Mouse (Mus musculus) embryonic facial prominence, embryonic 13.5 days (tissue): Measurements from ENCODE around the gene Wnt4. TPM values are rescaled to one million over a fixed set of nuclear protein-coding genes. Genes with fewer than 3 reads are reported as not detected.
A peak's percentile ranks its signal among the peaks of the same experiment; 100 is the strongest.

ENCODE experiments used
- ATAC-seq: fragments of 200-750 bp; cut with Nextera tagmentation; 2 replicates; pipeline ENCODE4 v1.8.0; 2017; ENCODE audit warnings: low read depth; ENCODE audit not compliant: insufficient number of reproducible peaks, insufficient read depth, low FRiP score, low TSS enrichment
- H3K27ac ChIP-seq: fragments of 300-500 bp; sonication (generic); 2 replicates; pipeline ENCODE4 v1.5.1; 2015; ENCODE audit warnings: moderate library complexity, mild to moderate bottlenecking, inconsistent platforms
- H3K27me3 ChIP-seq: fragments of 300-500 bp; sonication (generic); 2 replicates; pipeline ENCODE4 v1.6.1; 2015; ENCODE audit warnings: mild to moderate bottlenecking, inconsistent platforms
- H3K36me3 ChIP-seq: fragments of 300-500 bp; sonication (generic); 2 replicates; pipeline ENCODE4 v1.6.1; 2015; ENCODE audit warnings: mild to moderate bottlenecking, inconsistent platforms
- H3K4me1 ChIP-seq: fragments of 300-500 bp; sonication (generic); 2 replicates; pipeline ENCODE4 v1.6.1; 2015; ENCODE audit warnings: inconsistent platforms
- H3K4me2 ChIP-seq: fragments of 300-500 bp; sonication (generic); 2 replicates; pipeline ENCODE4 v1.6.1; 2015; ENCODE audit warnings: moderate library complexity, mild to moderate bottlenecking, inconsistent platforms
- H3K4me3 ChIP-seq: fragments of 300-500 bp; sonication (generic); 2 replicates; pipeline ENCODE4 v1.5.1; 2015; ENCODE audit warnings: mild to moderate bottlenecking, inconsistent platforms
- H3K9ac ChIP-seq: fragments of 300-500 bp; sonication (generic); 2 replicates; pipeline ENCODE4 v1.6.1; 2015; ENCODE audit warnings: mild to moderate bottlenecking, inconsistent platforms
- H3K9me3 ChIP-seq: fragments of 300-500 bp; sonication (generic); 2 replicates; pipeline ENCODE4 v1.6.1; 2016; ENCODE audit warnings: inconsistent platforms
- WGBS: fragments of 180-500 bp; shearing (Covaris S2); methylation state at CpG from one replicate; pipeline ENCODE4 v1.1.7; 2015; ENCODE audit warnings: mixed read lengths; 5-methylcytosine and 5-hydroxymethylcytosine counted together
- polyA plus RNA-seq: library from polyadenylated mRNA; unstranded; fragments of >200 nt; fragmentation: Nextera tagmentation; extraction: Ambion mirVana; gene quantifications from 2 replicates; pipeline ENCODE4 v1.2.1, GENCODE M21; 2015

Gene Wnt4
- polyA plus RNA-seq, 1 experiment from 2014 or later: 6.7 TPM

DNA sequence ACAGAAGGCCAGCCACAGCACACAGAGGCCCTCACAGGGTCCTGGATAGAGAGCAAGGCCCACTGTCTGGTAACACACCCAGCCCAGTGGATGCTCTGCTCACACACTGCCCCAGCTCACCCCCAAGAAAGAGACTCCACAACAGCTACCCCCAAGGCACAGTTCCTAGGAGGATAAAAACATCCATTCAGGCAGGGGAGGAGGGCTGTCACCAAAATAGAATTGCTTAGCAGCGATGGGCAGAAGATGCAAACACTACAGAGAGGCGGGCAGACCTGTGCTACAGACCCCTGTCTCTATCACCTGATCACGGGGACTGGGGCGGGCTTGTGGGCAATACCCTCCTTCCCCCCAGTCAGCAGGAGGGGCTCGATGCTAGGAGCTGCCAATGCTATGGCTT lies 17.2 kb downstream of the Wnt4 start:
- H3K4me1 ChIP-seq: peaks cover 14% of the 10 kb centered on the region
- H3K27me3 ChIP-seq: no peaks in the 10 kb centered on the region
- H3K4me3 ChIP-seq: no peak overlapping the region
- H3K9me3 ChIP-seq: no peaks in the 10 kb centered on the region
- 48% methylated on average over 5 of the region's 5 CpGs for WGBS
- H3K9ac ChIP-seq: 0 out of 2 replicates have a peak overlapping the region, but pooled peaks have one; percentile 40
- ATAC-seq: no peak
- peaks cover 4% of the 10 kb centered on the region; the same call in 1 of the 2 replicates for H3K36me3 ChIP-seq
- H3K4me2 ChIP-seq: no peak overlapping the region
- no peak overlapping the region for H3K27ac ChIP-seq

DNA sequence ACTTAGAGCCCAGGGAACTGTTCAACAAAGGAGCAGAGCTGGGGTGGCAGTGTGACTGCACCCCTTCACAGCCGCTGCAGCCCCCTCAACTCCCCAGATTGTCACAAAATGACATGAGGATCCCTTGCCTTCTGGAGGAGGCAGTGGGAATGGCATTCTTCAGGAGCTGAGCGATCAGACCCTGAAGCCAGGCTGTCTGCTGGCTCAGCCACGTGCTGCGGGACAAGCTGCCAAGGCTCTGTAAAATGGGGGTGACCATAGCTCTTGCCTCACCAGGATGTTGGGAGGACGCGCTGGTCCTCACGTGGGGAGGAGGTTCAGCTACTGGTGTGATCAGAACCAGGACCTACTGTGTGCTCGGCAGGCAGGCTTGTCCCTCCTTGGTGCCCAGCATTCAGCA lies 17.7 kb downstream of the Wnt4 start:
- Histone ChIP-seq H3K36me3 (peaks cover 4% of the 10 kb centered on the region; the same call in 1 of the 2 replicates), H3K4me1 (peaks cover 14% of the 10 kb centered on the region), H3K9ac (no peak overlapping the region), H3K27me3 (no peaks in the 10 kb centered on the region), H3K4me2 (no peak overlapping the region), H3K9me3 (no peaks in the 10 kb centered on the region), H3K4me3 (no peak overlapping the region), H3K27ac (no peak overlapping the region)
- WGBS: 79% methylated on average over 8 of the region's 8 CpGs
- no peak for ATAC-seq

DNA sequence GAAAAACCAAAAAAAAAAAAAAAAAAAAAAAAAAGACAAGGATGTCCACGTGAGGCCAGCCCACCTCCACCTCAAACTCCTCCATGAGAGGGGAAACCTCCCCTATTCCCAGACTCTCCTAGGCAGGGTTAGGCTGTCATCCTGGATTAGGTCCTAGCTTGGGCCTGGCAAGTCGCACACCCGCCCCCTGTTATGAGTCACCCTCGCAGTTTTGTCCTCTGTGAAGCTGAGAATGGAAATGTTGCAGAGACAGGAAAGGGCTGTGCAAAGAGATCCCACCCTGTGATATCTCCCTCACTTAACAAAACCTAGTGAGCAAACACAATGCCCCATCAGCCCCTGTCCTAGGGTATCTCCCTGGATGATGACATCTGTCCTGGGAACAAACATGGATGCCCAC lies 20.3 kb downstream of the Wnt4 start:
- no peak for ATAC-seq
- H3K27me3 ChIP-seq: no peaks in the 10 kb centered on the region
- 90% methylated on average over 4 of the region's 4 CpGs for WGBS
- no peaks in the 10 kb centered on the region for H3K9me3 ChIP-seq
- no peak overlapping the region for H3K9ac ChIP-seq
- no peak overlapping the region for H3K27ac ChIP-seq
- H3K4me2 ChIP-seq: no peak overlapping the region
- peaks cover 4% of the 10 kb centered on the region; the same call in 1 of the 2 replicates for H3K36me3 ChIP-seq
- no peak overlapping the region for H3K4me3 ChIP-seq
- peaks cover 22% of the 10 kb centered on the region for H3K4me1 ChIP-seq

DNA sequence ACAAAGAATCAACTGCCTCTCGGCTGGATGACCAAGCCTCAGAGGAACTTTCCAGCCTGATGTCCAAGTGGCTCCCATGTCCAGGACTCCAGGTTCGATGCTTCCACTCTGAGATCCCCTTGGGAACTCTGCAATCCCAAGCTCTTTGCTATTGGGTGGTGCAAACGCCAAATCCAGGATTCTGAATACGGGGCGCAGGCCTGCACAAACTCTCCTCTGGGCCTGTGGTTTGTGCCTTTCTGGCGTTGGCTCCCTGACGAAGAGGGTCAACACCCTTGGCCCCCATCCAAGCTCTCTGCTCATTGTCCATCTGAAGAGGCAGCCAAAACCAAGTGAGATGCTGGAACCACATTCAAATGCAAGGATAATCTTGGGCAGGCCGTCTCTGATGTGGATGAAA lies 21.1 kb downstream of the Wnt4 start:
- no peak for ATAC-seq
- Histone ChIP-seq H3K4me1 (peaks cover 22% of the 10 kb centered on the region), H3K27me3 (no peaks in the 10 kb centered on the region), H3K9me3 (no peaks in the 10 kb centered on the region), H3K27ac (no peak overlapping the region), H3K9ac (no peak overlapping the region), H3K4me2 (no peak overlapping the region), H3K36me3 (peaks cover 4% of the 10 kb centered on the region; the same call in 1 of the 2 replicates), H3K4me3 (no peak overlapping the region)
- WGBS: 82% methylated on average over 8 of the region's 8 CpGs

DNA sequence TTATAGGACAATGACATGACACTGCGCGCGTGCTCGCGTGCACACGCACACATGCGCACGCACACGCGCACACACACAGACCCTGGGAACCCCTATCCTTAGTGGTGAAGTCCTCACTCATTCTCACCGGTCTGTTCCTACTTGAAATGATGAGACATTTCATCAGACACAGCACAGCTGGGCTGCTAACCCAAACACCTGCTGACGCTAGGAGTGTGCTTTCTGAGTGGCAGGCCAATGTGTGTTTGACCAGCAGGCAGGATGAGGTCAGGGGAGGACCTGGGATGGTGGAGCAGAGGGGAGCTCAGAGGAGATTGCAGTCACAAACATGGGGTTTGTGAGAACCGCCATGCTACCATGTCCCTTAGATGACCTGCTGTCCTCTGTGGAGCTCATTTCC lies 22.9 kb downstream of the Wnt4 start:
- Histone ChIP-seq H3K4me2 (no peak overlapping the region), H3K4me1 (0 out of 2 replicates have a peak, but pooled peaks cover 8% of the 10 kb centered on the region), H3K4me3 (no peak overlapping the region), H3K27me3 (no peaks in the 10 kb centered on the region), H3K27ac (no peak overlapping the region), H3K9ac (no peak overlapping the region), H3K36me3 (peaks cover 4% of the 10 kb centered on the region; the same call in 1 of the 2 replicates), H3K9me3 (no peaks in the 10 kb centered on the region)
- 93% methylated on average over 13 of the region's 13 CpGs for WGBS
- no peak for ATAC-seq

DNA sequence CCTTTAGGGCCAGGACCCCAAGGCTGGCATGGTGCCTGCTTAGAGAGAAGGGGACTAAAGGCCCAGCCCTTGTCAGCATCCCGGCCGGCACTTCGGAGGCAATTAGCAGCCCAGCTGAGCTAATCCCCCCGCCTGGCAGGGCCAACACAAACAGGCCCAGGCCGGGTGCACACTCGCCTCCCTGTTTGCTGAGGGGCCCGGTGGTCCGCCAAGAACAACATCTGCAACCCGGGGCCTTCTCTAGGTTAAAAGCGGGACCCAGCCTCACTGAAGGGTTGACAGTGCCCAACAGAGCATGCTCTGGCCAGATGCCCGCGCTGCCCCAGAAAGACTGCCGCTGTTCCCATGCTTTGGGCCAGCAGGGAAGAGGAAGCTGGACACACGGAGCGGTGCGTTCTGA lies 24.3 kb downstream of the Wnt4 start:
- H3K27ac ChIP-seq: no peak overlapping the region

DNA sequence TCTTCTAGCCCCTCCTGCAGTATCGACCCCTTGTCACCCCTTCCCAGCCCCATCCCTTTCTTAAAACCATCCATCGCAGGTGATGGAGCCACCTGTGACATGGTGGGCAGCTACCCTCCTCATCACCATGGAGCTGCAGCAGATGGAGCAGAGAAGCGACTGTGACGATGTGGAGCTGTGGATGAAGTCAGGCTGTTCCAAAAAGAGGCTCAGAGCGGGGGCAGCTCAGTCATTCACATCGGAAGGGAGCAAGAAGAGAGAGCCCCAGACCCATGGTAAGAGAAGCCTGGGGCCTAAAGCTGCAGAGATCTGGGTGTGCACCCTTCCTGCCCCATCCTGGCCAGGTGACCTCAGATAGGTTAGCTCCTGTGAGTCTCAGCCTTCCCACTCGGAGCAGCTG lies 26.8 kb downstream of the Wnt4 start:
- H3K27me3 ChIP-seq: no peaks in the 10 kb centered on the region
- H3K9me3 ChIP-seq: no peaks in the 10 kb centered on the region
- H3K4me1 ChIP-seq: peaks cover 30% of the 10 kb centered on the region
- H3K4me2 ChIP-seq: no peak overlapping the region
- H3K9ac ChIP-seq: no peak overlapping the region
- H3K36me3 ChIP-seq: no peaks in the 10 kb centered on the region; the same call in 1 of the 2 replicates
- no peak overlapping the region for H3K4me3 ChIP-seq
- H3K27ac ChIP-seq: no peak overlapping the region
- ATAC-seq: no peak
- 87% methylated on average over 7 of the region's 7 CpGs for WGBS

More for the DNA sequence above, 24.3 kb downstream of the Wnt4 start:
- WGBS: 63% methylated on average over 16 of the region's 16 CpGs
- no peak; the same call in 1 of the 2 replicates for ATAC-seq
- Histone ChIP-seq H3K36me3 (peaks cover 4% of the 10 kb centered on the region; the same call in 1 of the 2 replicates), H3K4me1 (peaks cover 17% of the 10 kb centered on the region), H3K4me3 (no peak overlapping the region), H3K27me3 (no peaks in the 10 kb centered on the region), H3K4me2 (no peak overlapping the region), H3K9ac (no peak overlapping the region), H3K9me3 (no peaks in the 10 kb centered on the region)

DNA sequence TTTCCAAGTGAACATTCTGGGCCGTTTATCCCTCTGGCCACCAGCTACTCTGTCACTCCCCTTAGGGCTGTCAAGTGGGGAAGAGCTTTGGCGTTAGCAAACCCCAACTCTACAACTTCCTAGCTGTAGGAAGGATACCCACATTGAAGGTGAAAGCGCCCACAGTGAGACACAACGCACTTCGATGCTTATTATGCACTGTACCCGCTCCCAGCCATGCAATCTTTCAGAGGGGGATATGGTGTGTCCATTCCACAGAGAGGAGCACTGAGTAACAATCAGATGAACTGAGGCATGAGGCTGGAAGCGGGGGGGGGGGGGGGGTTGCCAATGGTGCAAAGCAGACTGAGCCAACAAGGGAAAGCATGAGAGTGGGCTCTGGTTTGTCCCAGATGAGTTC lies 27.8 kb downstream of the Wnt4 start:
- 82% methylated on average over 6 of the region's 7 CpGs for WGBS
- Histone ChIP-seq H3K9me3 (no peaks in the 10 kb centered on the region), H3K27ac (no peak overlapping the region), H3K27me3 (no peaks in the 10 kb centered on the region), H3K36me3 (no peaks in the 10 kb centered on the region; the same call in 1 of the 2 replicates), H3K4me1 (peaks cover 30% of the 10 kb centered on the region), H3K4me2 (no peak overlapping the region), H3K4me3 (no peak overlapping the region), H3K9ac (no peak overlapping the region)
- ATAC-seq: no peak

DNA sequence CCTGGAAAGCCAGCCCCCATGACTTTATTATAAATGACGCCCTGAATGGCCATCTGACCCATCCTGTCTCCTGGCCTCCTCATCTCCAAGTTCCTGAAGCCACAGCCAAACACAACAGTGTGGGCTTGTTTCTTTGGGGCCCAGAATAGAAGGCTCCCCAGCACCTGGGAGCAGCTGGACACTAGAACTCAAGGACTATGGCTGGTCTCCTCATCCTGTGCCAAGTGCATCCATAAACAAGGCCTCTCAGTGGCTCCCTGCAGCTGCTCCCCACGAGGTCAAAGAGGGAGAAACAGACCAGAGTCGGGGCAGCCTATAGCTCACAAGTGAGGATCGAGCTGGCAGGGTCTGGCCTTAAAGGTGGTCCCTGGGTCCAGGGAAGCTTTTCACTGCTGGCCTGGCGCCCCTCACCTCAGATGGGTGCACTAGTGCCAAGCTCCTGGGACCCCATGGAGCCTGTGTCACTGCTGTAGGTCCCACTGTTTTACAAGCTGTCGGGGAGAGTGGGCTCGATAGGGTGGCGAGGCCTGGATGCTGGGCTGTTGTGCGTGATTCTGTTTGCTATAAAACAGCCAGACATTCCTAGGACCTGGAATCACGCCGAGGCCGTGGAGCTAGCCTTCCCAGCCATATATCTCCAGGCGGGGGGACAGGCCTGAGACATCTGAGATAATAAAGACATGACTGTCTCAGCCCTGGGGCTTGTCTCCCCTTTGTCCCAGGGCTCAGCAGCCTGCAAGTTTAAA lies 28.7 kb downstream of the Wnt4 start:
- Histone ChIP-seq H3K27me3 (no peaks in the 10 kb centered on the region), H3K9ac (peak overlapping the region; percentile 46; the same call in 1 of the 2 replicates), H3K4me2 (no peak overlapping the region), H3K4me1 (peaks cover 30% of the 10 kb centered on the region), H3K27ac (peak overlapping the region; percentile 16; the same call in 1 of the 2 replicates), H3K36me3 (peaks cover 5% of the 10 kb centered on the region), H3K9me3 (no peaks in the 10 kb centered on the region), H3K4me3 (no peak overlapping the region)
- ATAC-seq: no peak
- WGBS: 80% methylated on average over 13 of the region's 13 CpGs

DNA sequence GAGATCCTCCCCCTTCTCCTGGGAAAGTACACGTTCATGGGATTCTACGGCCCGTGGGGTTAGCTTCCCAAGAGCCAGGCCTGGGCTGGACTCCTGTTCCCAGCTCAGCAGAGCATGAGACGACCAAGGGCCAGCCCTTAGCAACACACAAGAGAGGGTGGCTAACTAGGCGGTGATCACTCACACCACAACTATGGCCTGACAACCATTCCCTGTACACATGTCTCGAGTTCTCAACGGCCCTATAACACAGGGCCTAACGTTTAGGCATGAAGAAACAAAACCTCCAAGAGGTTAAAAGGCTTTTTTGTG lies 29.2 kb downstream of the Wnt4 start:
- Histone ChIP-seq H3K4me2 (no peak overlapping the region), H3K27me3 (no peaks in the 10 kb centered on the region), H3K36me3 (peaks cover 5% of the 10 kb centered on the region), H3K27ac (no peak overlapping the region), H3K9ac (0 out of 2 replicates have a peak overlapping the region, but pooled peaks have one; percentile 46), H3K4me1 (peaks cover 27% of the 10 kb centered on the region), H3K4me3 (no peak overlapping the region), H3K9me3 (no peaks in the 10 kb centered on the region)
- WGBS: 69% methylated on average over 8 of the region's 8 CpGs
- ATAC-seq: no peak

DNA sequence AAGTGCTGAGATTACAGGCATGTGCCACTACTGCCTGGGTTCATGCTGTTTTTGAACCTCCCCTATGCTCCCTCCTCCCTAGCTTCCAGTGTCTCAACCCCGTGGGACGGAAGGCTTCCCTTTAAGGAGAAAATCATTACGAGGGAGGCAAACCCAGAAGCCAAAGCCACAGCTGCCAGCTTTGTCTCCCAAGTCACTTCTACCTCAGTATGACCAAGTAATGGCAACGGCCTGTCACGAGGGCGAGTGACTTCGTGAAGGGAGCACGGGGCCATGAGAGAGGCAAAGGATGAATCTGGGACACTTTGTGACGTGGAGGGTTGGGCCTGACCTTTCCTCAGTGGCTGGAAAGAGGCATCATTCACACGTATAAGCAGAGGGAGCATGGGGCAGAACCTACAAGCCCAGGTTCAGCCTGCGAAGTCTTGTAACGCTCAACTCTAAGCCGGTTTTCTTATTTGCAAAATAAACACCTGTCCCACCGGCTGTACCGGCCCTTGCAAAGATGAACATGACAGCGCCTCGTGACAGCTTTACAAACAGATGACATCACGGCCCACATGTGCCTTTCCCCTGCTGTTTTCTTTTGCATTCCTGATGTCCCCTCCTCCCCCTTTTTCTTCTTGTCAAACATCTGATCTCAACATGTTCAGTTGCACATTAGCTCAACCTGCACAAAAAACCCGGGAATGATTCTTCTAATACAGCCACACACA lies 29.9 kb downstream of the Wnt4 start:
- H3K36me3 ChIP-seq: peaks cover 5% of the 10 kb centered on the region
- no peak for ATAC-seq
- H3K27ac ChIP-seq: no peak overlapping the region
- 75% methylated on average over 19 of the region's 19 CpGs for WGBS
- no peak overlapping the region for H3K9ac ChIP-seq
- no peak overlapping the region for H3K4me3 ChIP-seq
- H3K9me3 ChIP-seq: no peaks in the 10 kb centered on the region
- H3K4me1 ChIP-seq: peaks cover 22% of the 10 kb centered on the region
- no peaks in the 10 kb centered on the region for H3K27me3 ChIP-seq
- no peak overlapping the region for H3K4me2 ChIP-seq

DNA sequence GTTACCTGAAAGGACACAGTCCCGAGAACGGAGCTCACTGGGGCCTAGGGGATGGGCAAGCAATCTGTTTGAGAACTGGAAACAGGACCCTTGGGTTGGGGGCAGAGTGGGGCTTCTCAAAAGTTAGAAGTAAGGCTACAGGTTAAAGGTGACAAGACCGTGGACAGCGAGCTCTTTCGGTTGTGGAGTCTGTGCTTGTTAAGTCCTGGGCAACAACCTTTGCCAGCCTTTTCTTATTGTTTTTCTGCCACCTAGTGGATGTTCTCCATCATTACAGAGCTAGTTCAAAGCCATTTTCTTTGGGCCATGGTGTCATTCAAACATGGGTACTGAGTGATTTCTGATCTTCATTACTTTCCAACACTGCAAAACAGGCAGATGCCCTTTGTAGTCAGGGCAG lies 31.1 kb downstream of the Wnt4 start:
- Histone ChIP-seq H3K27ac (no peak overlapping the region), H3K9me3 (no peaks in the 10 kb centered on the region), H3K4me3 (no peak overlapping the region), H3K4me1 (peaks cover 22% of the 10 kb centered on the region), H3K4me2 (no peak overlapping the region), H3K9ac (no peak overlapping the region), H3K36me3 (peaks cover 5% of the 10 kb centered on the region), H3K27me3 (no peaks in the 10 kb centered on the region)
- ATAC-seq: no peak
- 52% methylated on average over 5 of the region's 5 CpGs for WGBS
